Comparison of ENCODE assay signal across 8 mouse cellular contexts in genomic region chr5:24076986-24077718, GRCm38 (mm10). TPM values are rescaled to one million over a fixed set of nuclear protein-coding genes. Genes with fewer than 3 reads are reported as not detected.
DNase-seq lines count a peak whose midpoint lies in the region; ATAC-seq lines count a peak whose summit lies in the region.

No protein-coding gene starts in this region.

- no peaks in the 10 kb centered on the region for H3K36me3 ChIP-seq in hindbrain, embryonic 16.5 days (ENCODE audit: control insufficient read depth, insufficient read depth, low read length)
- H3K36me3 ChIP-seq in megakaryocyte, embryonic 14.5 days (replicated peaks; ENCODE audit: low read length): no peaks in the 10 kb centered on the region

- peak; percentile 70 for DNase-seq in adipocyte (ENCODE audit: low spot score)
- DNase-seq in cerebellum, postnatal 4 days (ENCODE audit: low spot score in 2 of 2): peak; percentile 43 to 64
- DNase-seq in gastrocnemius, adult 18-20 months (ENCODE audit: low spot score): peak; percentile 68
- DNase-seq in left cerebral cortex, adult 8-10 months (ENCODE audit: low spot score in 2 of 2): peak; percentile 43 to 62
- peak; percentile 75 to 81 for DNase-seq in right cerebral cortex, postnatal 10 days (ENCODE audit: low spot score in 2 of 2)
- DNase-seq in urinary bladder, postnatal 4 days (ENCODE audit: low spot score in 2 of 2): peak; percentile 64 to 71

- peak overlapping the region; percentile 26 for H3K4me3 ChIP-seq in hindbrain, embryonic 16.5 days (ENCODE audit: low read length)
- H3K4me3 ChIP-seq in megakaryocyte, embryonic 14.5 days (replicated peaks): peak overlapping the region; percentile 91

- H3K4me2 ChIP-seq in hindbrain, embryonic 16.5 days (ENCODE audit: low read length): peak overlapping the region; percentile 52

- peak overlapping the region; percentile 50; the same call in 1 of the 2 replicates for H3K9ac ChIP-seq in hindbrain, embryonic 16.5 days (ENCODE audit: low read depth, low read length)

- peak overlapping the region; percentile 74 for H3K27ac ChIP-seq in hindbrain, embryonic 16.5 days (ENCODE audit: low read depth, low read length)

- WGBS in hindbrain, embryonic 16.5 days: under 1% methylated on average over 15 of the region's 15 CpGs

- no peaks in the 10 kb centered on the region for H3K9me3 ChIP-seq in hindbrain, embryonic 16.5 days (ENCODE audit: control insufficient read depth, low read length)
- 0 out of 2 replicates have a peak, but pooled peaks cover 2% of the 10 kb centered on the region for H3K9me3 ChIP-seq in megakaryocyte, embryonic 14.5 days

- H3K4me1 ChIP-seq in hindbrain, embryonic 16.5 days (ENCODE audit: control insufficient read depth, insufficient read depth, low read depth, low read length): peaks cover 4% of the 10 kb centered on the region
- peaks cover 18% of the 10 kb centered on the region for H3K4me1 ChIP-seq in megakaryocyte, embryonic 14.5 days

- peak; percentile 92 for ATAC-seq in hindbrain, embryonic 16.5 days

- H3K27me3 ChIP-seq in hindbrain, embryonic 16.5 days (replicated peaks; ENCODE audit: control insufficient read depth, insufficient read depth, low read length): no peaks in the 10 kb centered on the region
- peaks cover 29% of the 10 kb centered on the region for H3K27me3 ChIP-seq in megakaryocyte, embryonic 14.5 days (replicated peaks)

RNA-seq across cellular contexts. Expression of gene Klhl7, which starts 23.3 kb away (rescaled TPM):
- total RNA-seq in gastrocnemius, adult 18-20 months (2021): 10 to 100 TPM; 35.8 to 37.1 TPM
- 132 and 134 TPM in 2 replicates for polyA plus RNA-seq in hindbrain, embryonic 16.5 days (2015; fragmentation: Nextera tagmentation; extraction: Ambion mirVana)
- 10 to 100 TPM; 88.6 to 92.3 (median 89.5) TPM for total RNA-seq in left cerebral cortex, adult 8-10 months (2022)
- polyA plus RNA-seq in megakaryocyte, embryonic 14.5 days (2012; ENCODE audit: insufficient read depth, low replicate concordance): 0.26 and 0.96 TPM in 2 replicates

RNA-seq across cellular contexts. Expression of gene Fam126a, which starts 46.7 kb away (rescaled TPM):
- total RNA-seq in gastrocnemius, adult 18-20 months (2021): 1 to 10 TPM; 5.2 to 6.1 TPM
- 24.0 and 31.0 TPM in 2 replicates for polyA plus RNA-seq in hindbrain, embryonic 16.5 days (2015; fragmentation: Nextera tagmentation; extraction: Ambion mirVana)
- 10 to 100 TPM; 17.3 to 20.5 (median 18.6) TPM for total RNA-seq in left cerebral cortex, adult 8-10 months (2022)
- polyA plus RNA-seq in megakaryocyte, embryonic 14.5 days (2012; ENCODE audit: insufficient read depth, low replicate concordance): 6.0 and 9.7 TPM in 2 replicates

Comparison
In these comparisons a context has a peak if more than half of its experiments do, and no peak if none do; other contexts are left out.
1. Peak in every context shown above with its lines: DNase-seq, ATAC-seq, H3K4me3 ChIP-seq and H3K27ac ChIP-seq.